Mouse (Mus musculus) stomach, postnatal 0 days (tissue): ENCODE measurements around the gene Sdhaf2.

Experiments
- CTCF ChIP-seq: IDR thresholded peaks from 2 replicates; pipeline ENCODE4 v1.5.1; 2016; ENCODE audit warnings: antibody characterized with exemption, low read depth, mild to moderate bottlenecking, moderate library complexity
- EP300 ChIP-seq: optimal IDR thresholded peaks from 2 replicates; pipeline ENCODE3; 2016; ENCODE audit warnings: antibody characterized with exemption

DNA sequence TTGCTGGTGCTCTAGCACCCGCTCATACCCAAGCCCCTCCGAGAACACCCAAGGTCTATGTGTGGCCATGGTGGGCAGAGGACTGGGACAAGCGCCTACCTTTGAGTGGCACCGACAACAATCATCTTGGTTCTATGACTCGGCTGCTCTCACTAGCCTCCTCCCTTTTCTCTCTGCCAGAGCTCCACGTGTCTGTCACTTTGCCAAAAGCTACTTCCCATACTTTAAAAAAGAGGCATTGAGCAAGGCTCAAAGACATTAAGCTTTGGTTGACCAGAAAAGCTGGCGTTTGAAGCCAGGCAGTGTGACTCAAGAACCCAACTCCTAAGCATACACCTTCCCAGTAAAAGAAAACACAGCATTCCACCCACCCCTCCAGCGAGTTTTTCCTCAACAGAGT lies 67.8 kb downstream of the Sdhaf2 start:
- TF ChIP-seq CTCF (no peak), EP300 (no peak)
